Mouse (Mus musculus) ES-E14 (cell line): Measurements from ENCODE around the gene Ppp1r36. TPM values are rescaled to one million over a fixed set of nuclear protein-coding genes. Genes with fewer than 3 reads are reported as not detected.

Experiments used
- DNase-seq: peaks from one replicate; pipeline ENCODE4 v3.0.0-alpha.2; 2013; ENCODE audit warnings: low read depth, low spot score
- H3K27ac ChIP-seq: 2 replicates; pipeline ENCODE4 v1.5.1; 2012; ENCODE audit warnings: low read depth, mild to moderate bottlenecking, low read length, moderate library complexity, mixed read lengths; ENCODE audit not compliant: poor library complexity, insufficient read depth, severe bottlenecking
- H3K36me3 ChIP-seq: 2 replicates; pipeline ENCODE4 v1.6.1; 2012; ENCODE audit warnings: mild to moderate bottlenecking, low read length, moderate library complexity, mixed read lengths; ENCODE audit not compliant: control insufficient read depth, poor library complexity, insufficient read depth, severe bottlenecking
- H3K4me1 ChIP-seq, 2 experiments: fragments of 150-350 bp in 1 of 2; sonication (generic) in 1 of 2; 2 replicates each; pipeline ENCODE4 v1.6.1; 2012; ENCODE audit warnings: low read length in 2 of 2, mild to moderate bottlenecking in 1 of 2, mixed read lengths in 1 of 2; ENCODE audit not compliant: control insufficient read depth in 2 of 2, insufficient read depth in 2 of 2, poor library complexity in 1 of 2
- H3K4me3 ChIP-seq, 2 experiments: fragments of 150-350 bp in 1 of 2; sonication (generic) in 1 of 2; 2 replicates each; pipeline ENCODE4 v1.5.1; 2012; ENCODE audit warnings: low read length in 2 of 2, low read depth in 1 of 2, mild to moderate bottlenecking in 1 of 2, mixed read lengths in 1 of 2; ENCODE audit not compliant: insufficient read depth in 1 of 2, poor library complexity in 1 of 2, severe bottlenecking in 1 of 2
- H3K9ac ChIP-seq: 2 replicates; pipeline ENCODE4 v1.6.1; 2012; ENCODE audit warnings: low read depth, mild to moderate bottlenecking, low read length, mixed read lengths; ENCODE audit not compliant: poor library complexity, insufficient read depth, severe bottlenecking
- H3K9me3 ChIP-seq: fragments of 150-350 bp; sonication (generic); 2 replicates; pipeline ENCODE4 v1.6.1; 2012; ENCODE audit warnings: low read depth, mild to moderate bottlenecking, low read length; ENCODE audit not compliant: control insufficient read depth, insufficient read depth
- CHD2 ChIP-seq: IDR thresholded peaks from 2 replicates; pipeline ENCODE4 v1.6.1; 2014; ENCODE audit warnings: mild to moderate bottlenecking, low read depth, low read length, inconsistent platforms
- HCFC1 ChIP-seq: IDR thresholded peaks from 2 replicates; pipeline ENCODE4 v1.6.1; 2012; ENCODE audit warnings: low read length, inconsistent platforms, borderline replicate concordance; ENCODE audit not compliant: insufficient read depth
- MAFK ChIP-seq: IDR thresholded peaks from 2 replicates; pipeline ENCODE4 v1.6.1; 2014; ENCODE audit warnings: mild to moderate bottlenecking, low read depth, low read length, inconsistent platforms; ENCODE audit not compliant: insufficient read depth
- ZC3H11A ChIP-seq: IDR thresholded peaks from 2 replicates; pipeline ENCODE4 v1.6.1; 2012; ENCODE audit warnings: low read depth, mild to moderate bottlenecking, inconsistent platforms, low read length, borderline replicate concordance
- ZNF384 ChIP-seq: IDR thresholded peaks from 2 replicates; pipeline ENCODE4 v1.6.1; 2012; ENCODE audit warnings: low read depth, low read length, inconsistent platforms
- in situ Hi-C, 2 experiments: fragments of 600-800 bp; cut with MboI; formaldehyde crosslinking; loops; one replicate each; pipeline ENCODE4 v1.15.1; 2025; ENCODE audit warnings: low sequenced_read_pairs in 2 of 2, inconsistent platforms in 1 of 2; ENCODE audit not compliant: unreplicated experiment in 2 of 2
- total RNA-seq: library from RNA; depleted of rRNA; stranded (reverse); fragments of 300-350 nt; gene quantifications from 2 replicates; pipeline ENCODE4 v1.2.3, GENCODE M21; 2012

Ppp1r36 gene
- total RNA-seq, 1 experiment, result 0.54 TPM

- H3K9ac ChIP-seq, result peak overlapping the region; percentile 74
- H3K27ac ChIP-seq, result no peak overlapping the region
- no peak for TF ChIP-seq HCFC1
- TF ChIP-seq MAFK, result no peak
- no peak for TF ChIP-seq CHD2
- no peak for TF ChIP-seq ZC3H11A
- no peak for TF ChIP-seq ZNF384
- in situ Hi-C loops, result no loop called here
- H3K36me3 ChIP-seq, result no peaks in the 10 kb centered on the region
- no peaks in the 10 kb centered on the region for H3K9me3 ChIP-seq
- H3K4me1 ChIP-seq, result peaks cover 2 to 13% of the 10 kb centered on the region in 2 experiments; a peak in 2 of 4 replicates
- peak; percentile 80 for DNase-seq
- peak overlapping the region; percentile 78 to 83 for H3K4me3 ChIP-seq
Measured at GRCm38 (mm10) chr12:76402991-76403885, 14.1 kb upstream of the Ppp1r36 start.

- in situ Hi-C loops, result no loop called here
- Histone ChIP-seq H3K9me3 (no peaks in the 10 kb centered on the region), H3K9ac (peak within 1 kb of the TSS; percentile 74), H3K36me3 (no peaks in the 10 kb centered on the region), H3K27ac (no peak within 1 kb of the TSS), H3K4me3 (peak within 1 kb of the TSS; percentile 78 to 83), H3K4me1 (peaks cover 2 to 13% of the 10 kb centered on the region in 2 experiments; a peak in 2 of 4 replicates)
- DNase-seq, result peak; percentile 99
- TF ChIP-seq HCFC1 (0 out of 2 replicates have a peak, but pooled peaks have one; percentile 52), CHD2 (peak; percentile 85), ZC3H11A (no peak)
Measured at GRCm38 (mm10) chr12:76403886-76404537, 13.3 kb upstream of the Ppp1r36 start, which contains the start of gene Hspa2. Gene Hspa2, plus strand, starts transcription at chr12:76404176.

- peak overlapping the region; percentile 78 to 83 for H3K4me3 ChIP-seq
- no peak overlapping the region; the same call in 1 of the 2 replicates for H3K9ac ChIP-seq
- no peak for TF ChIP-seq CHD2
- no peak for TF ChIP-seq ZC3H11A
- no peak for TF ChIP-seq ZNF384
- no peak for TF ChIP-seq MAFK
- no peak for TF ChIP-seq HCFC1
- H3K36me3 ChIP-seq, result no peaks in the 10 kb centered on the region
- DNase-seq, result no peak
- peaks cover 2 to 13% of the 10 kb centered on the region in 2 experiments; a peak in 2 of 4 replicates for H3K4me1 ChIP-seq
- in situ Hi-C loops, result no loop called here
- H3K9me3 ChIP-seq, result no peaks in the 10 kb centered on the region
- no peak overlapping the region for H3K27ac ChIP-seq
Measured at GRCm38 (mm10) chr12:76404836-76405182, 12.5 kb upstream of the Ppp1r36 start.

GRCm38 (mm10) chr12:76405183-76405970 lies 12.0 kb upstream of the Ppp1r36 start:
- Histone ChIP-seq H3K4me3 (peak overlapping the region; percentile 78 to 83), H3K27ac (no peak overlapping the region), H3K36me3 (no peaks in the 10 kb centered on the region), H3K9ac (no peak overlapping the region; the same call in 1 of the 2 replicates), H3K9me3 (no peaks in the 10 kb centered on the region), H3K4me1 (peaks cover 2 to 13% of the 10 kb centered on the region in 2 experiments; a peak in 2 of 4 replicates)
- no peak for TF ChIP-seq ZNF384
- in situ Hi-C loops, result no loop called here
- DNase-seq, result no peak
